Mouse (Mus musculus) left cerebral cortex, adult 8-10 months (tissue): ENCODE measurements around the gene Ube2o. TPM values are rescaled to one million over a fixed set of nuclear protein-coding genes. Genes with fewer than 3 reads are reported as not detected.
"Not testable (repeated sequence)": the region's sequence is repeated elsewhere in the genome, so short reads cannot be mapped to it uniquely, and the experiment has no call there.

ENCODE experiments used
- DNase-seq, 2 experiments: peaks; one replicate each; pipeline ENCODE4 v3.0.0; 2022; ENCODE audit warnings: low spot score in 2 of 2
- total RNA-seq, 4 experiments: library from RNA; stranded (reverse); gene quantifications; 2 replicates each; pipeline ENCODE4 v1.2.4; 2022

Gene Ube2o
- total RNA-seq, 4 experiments from 2014 or later, result 115 to 119 (median 117) TPM

DNA sequence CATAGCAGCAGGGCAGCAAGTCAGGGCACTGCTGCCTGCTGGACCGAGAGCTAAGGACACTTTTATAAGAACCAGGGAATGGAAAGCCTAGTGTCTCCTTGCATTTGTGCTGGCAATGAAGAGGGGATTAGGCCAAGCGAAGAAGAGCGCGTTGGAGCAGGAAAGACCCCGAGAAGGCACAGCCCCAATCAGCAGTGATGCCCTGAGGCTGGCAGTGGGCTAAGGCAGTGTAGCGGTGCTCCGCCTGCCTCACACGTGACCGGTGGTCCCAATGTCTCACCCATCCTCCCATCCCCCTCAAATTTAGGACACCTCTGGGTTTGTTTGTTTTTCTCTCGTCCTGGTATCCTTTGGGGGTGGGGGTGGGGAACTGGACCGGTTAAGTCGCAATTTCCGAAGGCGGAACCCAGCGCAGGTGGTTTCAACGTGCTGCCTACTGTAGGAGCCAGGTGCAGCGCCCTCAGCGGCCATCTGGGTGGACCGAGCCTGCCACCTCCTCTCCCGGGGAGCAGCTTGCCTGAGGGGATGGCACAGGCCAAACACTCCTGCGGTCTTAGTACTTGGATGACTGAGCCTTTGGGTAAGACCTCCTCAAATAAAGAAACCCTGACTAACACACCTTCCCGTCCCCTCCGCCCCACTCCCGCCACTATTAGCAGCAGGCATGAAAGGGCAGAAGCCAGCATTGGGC, 65.8 kb downstream of the Ube2o start:
- DNase-seq, result no peak

DNA sequence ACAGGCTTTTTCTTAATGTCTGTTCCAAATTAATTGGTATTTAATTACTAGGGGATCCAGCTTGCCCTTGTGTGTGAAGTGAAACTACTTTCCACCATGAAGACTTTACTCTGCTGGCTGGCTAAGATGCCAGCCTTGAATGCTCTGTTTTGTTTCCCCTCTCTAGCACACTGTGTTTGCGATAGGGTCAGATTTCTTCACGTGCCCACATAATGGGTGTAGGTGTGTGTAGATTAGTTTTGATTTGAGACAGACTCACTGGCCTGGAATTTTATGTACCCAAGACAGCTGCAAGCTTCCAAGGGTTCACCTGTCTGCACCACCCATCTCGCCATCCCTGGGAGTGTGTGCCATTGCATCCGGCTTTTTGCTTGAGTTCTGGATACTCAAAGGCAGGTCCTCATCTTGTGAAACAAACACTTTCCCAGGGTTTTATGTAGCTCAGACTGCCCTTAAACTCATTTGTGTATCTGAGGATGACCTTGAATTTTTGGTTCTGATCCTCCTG, 67.7 kb downstream of the Ube2o start:
- no peak for DNase-seq

DNA sequence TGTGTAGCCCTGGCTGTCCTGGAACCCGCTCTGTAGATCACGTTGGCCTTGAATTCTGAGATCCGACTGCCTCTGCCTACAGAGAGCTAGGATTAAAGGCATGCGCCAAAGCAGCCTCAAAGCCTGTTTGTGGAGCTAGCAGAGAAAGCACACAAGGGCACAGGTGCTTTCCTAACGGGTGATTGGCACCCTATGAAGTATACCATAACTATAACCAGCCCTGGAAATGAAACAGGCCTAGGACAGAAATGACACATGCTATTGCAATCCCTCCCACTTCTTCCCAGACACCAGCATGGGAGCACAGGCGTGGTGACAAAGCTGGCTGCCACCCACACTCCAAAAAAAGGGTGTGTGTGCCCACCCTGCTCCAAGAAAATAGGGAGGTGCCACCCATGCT, 68.3 kb downstream of the Ube2o start:
- no peak for DNase-seq

DNA sequence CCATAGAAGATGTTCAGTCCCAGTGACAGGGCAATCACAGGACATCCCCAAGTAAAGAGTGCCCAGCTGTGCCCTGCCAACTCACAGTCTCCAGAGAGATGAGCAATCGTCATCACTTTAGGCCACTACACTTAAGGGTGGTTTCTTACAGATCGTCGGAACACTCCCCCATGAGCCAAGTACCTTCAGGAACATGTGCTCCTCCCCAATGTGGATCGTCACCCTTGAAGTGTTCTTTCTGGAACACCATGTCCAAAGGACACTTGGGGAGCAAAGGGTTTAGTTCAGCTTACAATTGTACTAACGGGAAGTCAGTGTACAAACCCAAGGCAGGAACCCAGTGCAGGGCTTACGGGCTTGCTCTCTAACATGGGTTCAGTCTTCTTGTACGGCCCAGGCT, 69.1 kb downstream of the Ube2o start:
- DNase-seq, result no peak

DNA sequence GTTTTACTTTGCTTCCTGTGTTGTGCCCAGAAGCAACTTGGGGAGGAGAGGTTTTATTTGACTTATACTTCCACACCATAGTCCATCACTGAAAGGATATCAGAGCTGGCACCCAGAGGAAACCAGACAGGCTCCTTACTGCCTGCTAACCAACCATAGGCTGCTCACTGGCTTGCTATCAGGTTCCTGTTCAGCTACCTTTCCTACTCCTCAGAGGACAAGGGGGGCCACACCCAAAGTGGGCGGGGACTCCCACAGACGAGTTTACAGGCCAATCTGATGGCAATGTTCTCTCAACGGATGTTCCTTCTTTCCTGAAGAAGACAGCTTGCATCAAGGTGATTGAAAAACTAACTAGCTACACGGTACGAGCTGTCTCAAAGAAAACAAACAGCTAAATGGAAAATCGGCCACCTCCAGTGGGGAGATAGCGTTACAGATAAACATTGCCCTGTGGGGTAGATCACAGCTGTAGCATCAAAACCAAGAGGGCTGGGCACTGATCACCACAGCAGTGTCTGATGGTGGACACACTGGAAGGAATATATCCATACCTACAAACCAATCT, 69.9 kb downstream of the Ube2o start:
- no peak for DNase-seq

DNA sequence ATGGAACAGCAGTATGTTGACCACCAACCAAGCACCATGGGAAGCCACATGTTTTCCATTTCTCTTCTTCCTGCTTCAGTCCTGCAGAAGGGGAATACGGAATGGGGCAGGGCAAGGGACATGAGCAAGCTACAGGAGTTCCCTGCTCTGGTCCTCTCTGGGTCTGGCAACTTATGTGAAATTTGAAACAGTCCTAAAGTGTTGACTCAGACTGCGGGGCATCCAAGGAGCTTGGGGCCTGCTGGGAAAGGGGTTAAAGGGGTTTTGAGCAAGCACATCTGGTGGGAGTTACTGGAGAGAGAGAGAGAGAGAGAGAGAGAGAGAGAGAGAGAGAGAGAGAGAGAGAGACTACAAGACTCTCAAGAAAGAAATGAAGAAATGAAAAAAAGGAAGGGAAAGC, 72.6 kb downstream of the Ube2o start:
- DNase-seq, result no peak

DNA sequence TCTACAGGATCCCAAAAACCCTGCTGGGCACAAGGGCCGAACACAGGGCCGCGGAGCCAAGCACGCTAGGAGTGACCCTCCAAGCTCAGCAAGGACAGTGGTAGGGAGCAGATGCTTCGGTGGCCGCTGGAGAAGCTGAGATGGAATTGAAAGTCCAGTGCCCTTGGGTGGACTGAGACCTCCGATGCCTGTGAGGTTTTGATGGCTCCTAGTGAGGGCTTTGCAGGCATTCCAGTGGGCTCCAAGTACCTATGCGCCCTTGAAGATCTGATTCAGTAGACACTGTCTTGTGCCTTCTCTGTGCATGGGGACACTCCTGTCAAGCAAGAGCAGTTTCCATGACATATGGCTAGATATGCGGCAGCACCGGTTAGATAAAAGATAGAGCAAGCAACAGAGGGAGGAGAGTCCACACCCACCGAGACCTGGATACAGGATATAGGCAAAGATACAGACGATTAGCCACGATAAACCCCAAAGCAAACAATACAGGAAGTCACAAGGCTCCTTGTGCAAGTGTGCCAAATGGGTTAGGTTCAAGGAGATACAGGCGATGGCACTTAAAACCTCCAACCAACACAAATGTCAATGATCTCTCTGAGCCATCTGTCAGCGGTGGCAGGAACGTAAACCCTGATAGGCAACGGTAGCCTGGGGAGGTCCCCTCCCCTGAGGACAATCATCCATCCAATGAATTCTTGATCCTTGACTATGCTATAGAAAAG, 74.9 kb downstream of the Ube2o start:
- no peak for DNase-seq

DNA sequence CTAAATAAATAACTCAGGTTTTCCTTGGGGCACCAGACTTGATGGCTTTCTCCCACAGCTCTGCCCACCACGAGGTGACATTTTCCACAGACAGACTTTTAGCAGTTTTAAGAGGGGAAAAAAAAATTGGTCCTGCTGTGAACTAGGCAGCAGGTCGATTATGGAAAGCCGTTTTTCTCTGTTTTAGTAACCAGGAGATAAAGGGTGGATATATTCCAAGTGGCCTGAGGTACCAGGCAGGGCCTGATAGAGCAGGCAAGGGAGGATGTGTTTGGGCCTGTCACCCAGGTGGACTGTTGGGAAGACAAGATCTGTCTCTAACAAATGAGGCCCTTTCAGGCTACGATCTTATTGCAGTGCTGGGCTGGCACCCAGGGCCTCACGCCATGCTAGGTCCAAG, 75.7 kb downstream of the Ube2o start:
- DNase-seq, result no peak

DNA sequence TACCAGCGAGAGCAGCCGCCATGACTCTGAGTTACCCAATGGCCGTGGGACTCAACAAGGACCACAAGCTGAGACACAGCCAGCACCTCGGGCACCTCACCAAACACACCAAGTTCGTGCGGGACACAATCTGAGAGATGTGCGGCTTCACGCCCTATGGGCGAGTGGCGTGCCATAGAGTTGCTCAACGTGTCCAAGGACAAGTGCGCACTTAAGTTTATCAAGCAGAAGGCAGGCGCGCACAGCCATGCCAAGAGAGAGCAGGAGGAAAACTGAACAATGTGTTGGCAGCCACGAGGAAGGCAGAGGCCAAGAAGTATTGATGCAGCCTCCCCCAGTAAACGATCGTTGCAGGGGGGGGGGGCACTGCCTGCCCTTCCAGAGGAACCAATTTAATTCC, 76.7 kb downstream of the Ube2o start:
- DNase-seq, result no peak

DNA sequence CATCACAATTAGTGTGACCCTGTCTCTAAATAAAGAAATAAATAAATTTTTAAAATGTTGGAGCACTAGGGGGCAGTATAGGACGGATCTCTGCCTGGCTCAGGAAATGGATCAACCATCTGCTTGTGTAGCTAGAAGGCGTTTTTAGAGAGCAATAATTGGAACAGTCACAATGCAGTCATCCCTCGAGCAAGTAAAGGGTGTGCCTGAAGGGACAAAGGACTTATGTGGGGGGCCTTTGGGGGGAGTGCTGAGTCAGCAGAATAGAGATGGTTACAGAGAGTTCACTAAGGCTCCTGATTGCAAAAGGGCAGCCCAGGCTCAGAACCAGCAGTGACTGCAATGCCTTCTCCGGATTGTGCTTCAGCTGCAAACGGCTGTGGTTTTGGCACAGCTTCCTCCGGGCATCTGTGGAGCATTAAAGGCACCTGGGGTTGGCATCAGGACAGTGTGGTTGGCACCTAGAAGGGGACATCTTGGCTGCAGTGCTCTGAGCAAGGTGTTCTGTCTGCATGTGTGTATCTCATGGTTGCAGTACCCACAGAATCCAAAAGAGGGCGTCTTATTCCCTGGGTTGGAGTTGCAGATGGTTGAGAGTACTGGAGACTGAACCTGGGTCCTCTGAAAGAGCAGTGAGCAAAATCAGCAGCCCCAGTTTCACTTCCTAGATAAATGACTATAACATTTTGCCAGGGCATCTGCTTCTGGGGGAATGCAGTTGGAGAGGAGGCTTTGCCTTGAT, 80.1 kb downstream of the Ube2o start:
- DNase-seq, result no peak

DNA sequence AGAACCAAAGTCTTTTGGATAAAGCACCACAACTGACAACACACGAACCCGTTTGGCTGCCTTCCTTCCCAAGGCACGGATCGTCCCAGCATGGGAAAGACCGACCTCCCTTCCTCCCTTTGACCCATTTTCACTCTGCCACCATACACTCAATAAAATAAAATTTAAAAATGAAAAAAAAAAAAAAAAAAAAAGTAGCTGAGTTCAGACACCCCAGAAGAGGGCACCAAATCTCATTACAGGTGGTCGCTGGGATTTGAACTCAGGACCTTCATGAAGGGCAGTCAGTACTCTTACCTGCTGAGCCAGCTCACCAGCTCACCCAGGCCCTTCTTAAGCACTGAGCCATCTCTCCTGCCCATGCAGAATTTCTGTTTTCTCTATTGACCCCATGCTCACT, 82.2 kb downstream of the Ube2o start:
- no peak for DNase-seq

DNA sequence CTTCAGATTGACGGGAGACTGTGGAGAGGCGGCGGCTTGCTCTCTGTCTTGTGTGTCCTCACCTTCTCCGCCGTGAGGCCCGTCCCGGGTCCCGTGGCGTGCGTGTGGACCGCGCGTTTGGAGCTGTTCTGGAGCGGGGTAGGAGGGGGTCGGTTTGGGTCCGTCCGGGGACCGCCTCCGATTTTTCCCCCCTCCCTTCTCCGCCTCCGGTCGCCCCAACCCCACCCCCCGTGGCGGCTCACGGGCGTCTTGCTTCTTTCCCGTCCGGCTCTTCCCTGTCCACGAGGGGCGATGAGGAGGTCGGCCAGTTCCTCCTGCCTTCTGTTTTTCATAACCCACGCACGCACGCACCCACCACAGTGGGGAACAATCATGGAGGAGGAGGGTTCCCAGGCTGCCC, 82.7 kb downstream of the Ube2o start:
- DNase-seq, result no peak

DNA sequence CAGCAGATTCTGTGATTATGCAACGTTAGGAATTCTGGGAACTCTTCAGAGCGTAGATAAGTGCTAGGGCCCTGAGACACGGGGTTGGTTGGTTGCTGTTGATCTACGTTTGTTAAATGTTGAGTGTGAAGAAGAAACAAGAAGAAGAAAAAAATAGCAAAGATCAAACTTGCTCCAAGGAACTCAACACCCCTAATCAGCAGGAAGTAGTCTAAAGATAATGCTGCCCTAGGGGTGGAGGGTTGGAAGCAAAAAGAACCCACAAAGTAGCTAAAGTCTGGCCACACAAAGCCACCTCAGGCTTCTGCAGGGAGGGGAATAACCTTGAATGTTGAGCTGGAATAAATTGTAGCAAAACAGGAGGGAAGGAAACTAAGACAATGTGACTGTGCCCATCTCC, 83.9 kb downstream of the Ube2o start:
- no peak for DNase-seq

DNA sequence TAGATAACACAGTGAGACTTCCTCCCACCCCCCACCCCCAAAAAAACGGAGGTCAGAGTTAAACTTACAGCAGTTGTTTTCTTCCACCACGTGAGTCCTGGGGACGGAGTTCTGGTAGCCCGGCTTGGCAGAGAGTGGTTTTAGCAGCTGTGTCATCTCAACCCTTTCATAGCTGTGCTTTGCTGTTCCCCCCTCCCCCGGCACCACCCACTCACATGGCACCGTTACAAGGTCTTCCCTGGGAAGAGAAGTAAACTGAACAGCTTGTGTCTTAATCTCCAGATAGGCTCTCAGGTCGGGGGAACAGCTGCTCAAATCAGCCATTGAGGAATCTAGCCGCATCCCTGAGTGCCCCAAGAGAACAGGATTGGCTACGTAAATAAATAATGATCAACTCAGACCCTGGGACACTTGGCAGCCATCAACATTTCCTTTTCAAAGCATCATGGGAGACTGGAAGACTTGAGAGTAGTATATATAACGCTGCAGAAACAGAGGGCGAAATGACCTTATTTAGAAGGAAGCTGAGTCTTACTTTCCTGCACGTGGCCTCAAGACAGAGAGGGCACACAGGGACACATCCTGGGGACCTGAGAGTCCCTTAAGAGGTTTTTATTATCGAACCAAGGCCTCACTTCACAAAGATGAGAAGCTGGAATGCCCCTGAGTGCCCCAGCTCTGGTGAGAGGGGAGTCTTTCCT, 86.6 kb downstream of the Ube2o start:
- DNase-seq, result peak; percentile 45 to 76

DNA sequence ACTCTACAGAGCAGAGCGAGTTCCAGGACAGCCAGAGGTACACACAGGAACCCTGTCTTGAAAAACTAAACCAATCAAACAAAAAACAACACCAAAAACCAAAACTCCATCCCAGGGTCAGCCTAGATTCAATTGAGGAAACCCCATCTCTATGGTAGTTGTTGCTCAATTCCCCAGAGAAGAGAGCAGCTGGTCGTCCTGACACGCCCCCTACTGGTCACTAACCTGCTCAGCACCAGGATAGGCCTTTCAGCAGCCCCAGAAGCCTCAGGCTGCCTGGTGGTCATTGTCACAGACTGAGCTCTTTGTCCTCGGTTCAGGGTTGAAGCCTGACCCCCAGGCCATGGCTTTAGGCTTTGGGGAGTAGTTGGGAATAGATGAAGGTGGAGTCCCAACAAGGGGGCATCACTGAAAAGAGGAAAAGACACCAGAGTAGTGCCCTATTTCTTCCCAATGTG, 87.4 kb downstream of the Ube2o start, which contains the start of gene Prpsap1:
Prpsap1 (minus strand) TSS at position 408 of the 458 bp plus-strand sequence.
- no peak for DNase-seq

DNA sequence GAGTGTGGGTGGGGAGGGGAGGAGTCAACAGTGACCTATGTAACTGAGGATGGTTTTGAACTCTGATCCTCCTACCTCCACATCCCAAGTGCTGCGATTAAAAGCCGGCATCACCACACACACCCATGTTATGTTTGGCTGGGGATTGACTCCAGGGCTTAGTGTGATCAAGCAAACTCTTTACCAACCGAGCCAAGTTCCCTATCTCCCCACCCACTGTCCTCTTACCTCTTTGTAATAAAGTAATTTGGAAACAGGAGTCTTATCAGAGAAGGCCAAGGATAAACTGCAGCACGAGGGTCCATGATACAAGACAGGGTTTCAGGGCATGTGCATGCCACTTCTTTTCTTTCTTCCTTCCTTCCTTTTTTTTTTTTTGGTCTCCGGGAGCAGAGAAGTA, 88.1 kb downstream of the Ube2o start:
- DNase-seq, result no peak

DNA sequence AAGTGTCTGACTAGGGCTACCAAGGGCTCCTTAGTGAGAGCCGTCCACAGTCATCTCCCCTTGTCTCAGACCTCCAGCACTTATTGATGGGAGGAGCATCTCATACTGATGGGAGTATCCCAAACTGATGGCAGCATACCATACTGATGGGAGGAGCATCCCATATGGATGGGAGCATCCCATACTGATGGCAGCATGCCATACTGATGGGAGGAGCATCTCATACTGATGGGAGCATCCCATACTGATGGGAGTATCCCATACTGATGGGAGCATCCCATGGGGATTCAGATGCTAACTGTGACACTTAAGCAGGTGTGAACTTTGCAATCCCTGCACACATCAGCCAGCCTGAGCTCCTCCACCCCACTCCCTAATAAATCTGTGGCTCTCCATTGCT, 88.7 kb downstream of the Ube2o start:
- DNase-seq, result not testable (repeated sequence)

DNA sequence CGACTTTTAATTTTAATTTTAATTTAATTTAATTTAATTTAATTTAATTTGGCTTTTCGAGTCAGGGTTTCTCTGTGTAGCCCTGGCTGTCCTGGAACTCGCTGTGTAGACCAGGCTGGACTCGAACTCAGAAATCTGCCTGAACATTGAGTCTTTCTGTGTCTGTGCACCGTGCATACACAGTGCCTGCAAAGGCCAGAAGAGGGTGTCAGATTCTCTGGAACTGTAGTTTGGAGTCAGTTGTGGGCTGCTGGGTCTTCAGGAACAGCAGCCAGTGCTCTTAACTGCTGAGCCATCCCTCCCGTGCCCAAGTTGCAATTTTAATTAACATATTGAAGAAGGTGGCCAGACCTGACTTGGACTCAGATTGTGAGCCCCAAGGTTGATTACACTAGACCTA, 89.9 kb downstream of the Ube2o start:
- no peak for DNase-seq

DNA sequence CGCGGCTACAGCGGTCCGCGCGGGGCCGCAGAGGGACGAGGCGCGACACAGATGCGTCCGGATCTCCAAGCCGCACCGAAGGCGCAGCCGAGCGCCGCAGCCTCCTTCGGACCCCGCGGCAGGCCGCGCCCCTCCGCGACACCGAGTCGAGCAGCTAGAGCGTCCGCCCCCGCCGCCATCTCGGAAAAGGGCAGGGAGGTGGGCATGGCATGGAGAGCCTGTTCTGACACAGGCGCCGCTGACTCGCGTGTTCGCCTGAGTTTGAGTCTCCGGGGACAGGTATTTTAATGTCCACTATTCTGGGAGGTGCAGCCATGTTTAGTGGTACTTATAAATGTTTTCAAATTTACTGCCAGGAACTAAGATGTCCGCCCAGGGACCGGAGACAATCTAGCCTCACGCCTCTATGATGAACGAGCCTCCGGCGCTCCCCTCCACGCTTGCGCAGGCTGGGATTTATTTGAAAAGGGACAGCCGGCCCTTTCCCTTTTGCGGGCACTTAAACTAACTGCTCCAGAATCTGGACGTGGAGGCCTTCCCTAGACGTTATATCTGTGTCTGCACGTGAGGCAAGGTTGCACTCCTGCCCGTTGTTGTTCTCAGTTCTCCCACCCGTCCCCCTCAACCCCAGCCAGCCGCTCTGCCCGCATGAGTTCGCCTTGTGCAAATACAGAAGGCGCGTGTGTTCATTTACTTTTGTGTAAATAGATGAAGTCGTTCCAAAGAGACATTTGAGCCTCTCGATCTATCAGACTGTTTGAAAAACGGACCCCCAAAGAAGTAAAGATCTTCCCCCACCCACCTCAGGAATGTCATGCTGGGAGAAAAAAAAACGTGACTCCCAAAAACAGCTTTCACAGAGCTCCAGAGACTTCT, 90.8 kb downstream of the Ube2o start:
- peak; percentile 72 to 79 for DNase-seq

DNA sequence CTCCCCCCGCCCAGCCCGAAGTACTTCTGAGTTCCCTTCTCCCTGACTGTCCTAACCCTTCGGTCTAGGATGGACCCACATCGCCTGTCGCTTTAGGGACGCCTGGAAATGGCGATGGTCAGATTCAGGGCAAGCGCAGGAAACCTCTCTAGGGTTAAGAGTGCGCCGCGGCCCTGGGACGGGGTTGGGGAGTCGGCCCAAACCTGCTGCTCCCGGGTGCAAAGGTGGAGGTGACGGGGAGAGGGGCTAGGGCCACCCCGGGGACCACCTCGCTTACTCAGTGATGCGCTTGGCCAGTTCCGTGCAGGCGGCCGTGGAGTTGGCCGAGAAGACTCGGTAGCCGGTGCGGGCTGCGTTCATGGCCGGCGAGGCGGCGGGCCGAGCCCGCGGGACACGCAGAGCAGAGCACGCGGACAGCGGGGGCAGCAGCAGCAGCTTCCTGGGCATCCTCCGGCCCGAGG, 91.4 kb downstream of the Ube2o start:
- no peak for DNase-seq
